Mouse (Mus musculus): ENCODE results near the gene Olfr541.
"Not testable (repeated sequence)": the region's sequence is repeated elsewhere in the genome, so short reads cannot be mapped to it uniquely, and the experiment has no call there.

Gene Olfr541

GRCm38 (mm10) chr7:140696967-140697366 lies at the start of gene Olfr541:
Gene Olfr541, plus strand, starts transcription at chr7:140697267.
- no peak for DNase-seq (ENCODE audit: low read depth)

DNA sequence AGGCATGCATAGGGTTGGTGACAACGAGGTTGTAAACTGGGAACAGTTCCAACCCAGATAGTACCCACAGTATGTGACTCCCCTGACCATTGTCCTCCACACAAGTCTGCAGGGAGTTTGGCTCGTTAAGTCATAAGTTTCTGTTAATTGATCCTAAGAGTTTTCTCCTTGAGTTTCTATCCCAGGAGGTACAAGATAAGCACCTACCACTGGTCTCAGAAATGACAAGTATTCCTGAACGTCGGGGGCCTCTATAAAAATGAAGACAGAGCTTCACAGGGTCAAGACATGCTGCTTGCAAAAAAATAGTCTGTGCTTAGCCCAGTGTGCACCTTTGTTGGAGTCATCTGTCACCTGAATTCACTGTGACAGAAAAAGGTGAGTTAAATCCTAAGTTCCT lies 37.4 kb upstream of the Olfr541 start, which contains the start of gene Olfr539:
Gene Olfr539, plus strand, starts transcription at position 301 of the 400 bp plus-strand sequence.
- no peak for DNase-seq (ENCODE audit: low read depth)

DNA sequence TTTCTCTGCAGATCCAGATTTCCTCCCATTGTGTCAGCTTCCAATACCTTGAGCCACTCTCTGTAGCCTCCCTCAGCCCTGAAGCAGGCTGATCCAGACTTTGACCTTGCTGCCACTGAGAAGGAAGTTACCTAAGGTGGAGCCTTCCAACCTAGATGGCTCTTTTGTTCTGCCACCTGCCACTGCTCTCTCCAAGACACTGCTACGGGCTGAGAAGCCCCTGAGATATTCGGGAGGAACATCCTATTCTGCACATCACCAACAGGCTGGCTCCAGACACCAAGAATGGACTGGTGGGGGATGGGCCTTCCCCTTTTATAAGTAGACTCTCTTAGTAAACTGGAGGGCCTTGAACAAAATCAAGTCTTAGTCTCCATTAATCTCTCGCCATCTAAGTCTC lies 26.4 kb upstream of the Olfr541 start:
- not testable (repeated sequence) for DNase-seq (ENCODE audit: low read depth)

GRCm38 (mm10) chr7:140675863-140676262 lies 21.2 kb upstream of the Olfr541 start:
- no peak for DNase-seq (ENCODE audit: low read depth)

DNA sequence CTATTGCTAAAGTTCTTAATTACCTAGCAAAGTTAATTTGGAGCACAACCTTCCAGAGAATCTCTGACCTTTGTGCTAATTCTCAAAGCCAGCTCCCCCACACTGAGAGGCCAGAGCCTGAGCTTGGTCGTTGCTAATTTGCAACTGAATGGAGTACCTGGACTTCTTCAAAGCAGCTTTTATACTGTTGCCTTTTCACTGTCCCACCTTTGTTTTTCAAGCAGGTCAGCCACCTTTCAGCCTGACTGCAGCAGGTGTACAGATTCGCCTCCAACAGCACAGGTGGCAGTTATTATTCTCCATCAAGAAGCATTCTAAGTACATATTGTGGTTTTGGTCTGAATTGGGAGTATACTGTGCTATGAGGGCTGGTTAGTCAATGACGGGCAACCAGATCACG lies 17.5 kb upstream of the Olfr541 start:
- DNase-seq (ENCODE audit: low read depth) = not testable (repeated sequence)

DNA sequence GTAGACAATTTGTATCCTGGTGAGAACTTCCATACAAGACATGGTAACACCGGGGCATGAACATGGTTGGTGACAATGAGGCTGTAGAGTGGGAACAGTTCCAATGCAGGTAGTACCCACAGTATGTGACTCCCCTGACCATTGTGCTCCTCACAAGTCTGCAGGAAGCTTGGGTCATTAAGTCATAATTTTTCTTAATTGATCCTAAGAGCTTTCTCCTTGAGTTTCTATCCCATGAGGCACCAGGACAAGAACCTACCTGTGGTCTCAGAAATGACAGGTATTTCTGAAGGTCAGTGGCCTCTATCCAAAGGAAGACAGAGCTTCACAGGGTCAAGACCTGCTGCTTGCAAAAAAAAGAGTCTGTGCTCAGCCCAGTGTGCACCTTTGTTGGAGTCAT lies 15.4 kb upstream of the Olfr541 start, which contains the start of gene Olfr45:
Gene Olfr45, plus strand, starts transcription at position 301 of the 400 bp plus-strand sequence.
- DNase-seq (ENCODE audit: low read depth) = no peak

- DNase-seq (ENCODE audit: low read depth) = no peak
Measured at GRCm38 (mm10) chr7:140706348-140706747, 9.3 kb downstream of the Olfr541 start.

DNA sequence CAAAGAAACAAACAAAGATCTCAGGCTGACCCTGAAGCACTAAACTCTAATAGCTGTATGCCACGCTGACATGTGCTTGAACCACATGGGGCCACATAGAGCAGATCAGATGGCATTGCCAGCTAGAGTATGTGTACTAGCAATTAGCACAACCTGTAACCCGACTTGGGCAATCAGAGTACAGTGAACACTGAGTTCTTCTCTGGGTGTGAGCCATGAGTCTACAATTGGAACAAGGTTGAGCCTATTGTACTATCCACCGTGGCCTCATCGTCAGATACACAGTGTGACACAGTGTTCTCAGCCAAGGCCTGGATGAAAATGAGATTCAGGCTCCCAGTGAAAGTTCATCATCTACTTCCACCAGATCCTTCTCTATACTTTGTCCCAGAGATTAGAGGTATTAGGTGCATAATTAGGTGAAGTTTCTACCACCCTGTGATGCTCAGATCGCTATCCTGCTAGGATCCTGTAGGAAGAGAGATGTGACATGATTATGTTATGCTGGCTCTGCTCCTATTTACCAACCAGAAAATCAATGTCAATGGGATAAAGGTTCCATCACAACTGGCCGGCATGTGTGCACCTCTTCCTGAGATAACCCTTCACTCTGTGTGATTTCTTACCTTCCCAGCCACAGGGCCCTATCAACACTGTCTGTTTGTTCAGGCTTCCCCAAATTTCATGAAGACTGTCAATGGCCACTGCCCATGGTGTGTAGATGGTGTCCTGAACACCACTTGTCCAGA lies 10.6 kb downstream of the Olfr541 start:
- no peak for DNase-seq (ENCODE audit: low read depth)

GRCm38 (mm10) chr7:140717155-140718055 lies 20.3 kb downstream of the Olfr541 start:
- no peak for DNase-seq (ENCODE audit: low read depth)

- no peak for DNase-seq (ENCODE audit: low read depth)
Measured at GRCm38 (mm10) chr7:140721095-140721494, 24.0 kb downstream of the Olfr541 start.

DNA sequence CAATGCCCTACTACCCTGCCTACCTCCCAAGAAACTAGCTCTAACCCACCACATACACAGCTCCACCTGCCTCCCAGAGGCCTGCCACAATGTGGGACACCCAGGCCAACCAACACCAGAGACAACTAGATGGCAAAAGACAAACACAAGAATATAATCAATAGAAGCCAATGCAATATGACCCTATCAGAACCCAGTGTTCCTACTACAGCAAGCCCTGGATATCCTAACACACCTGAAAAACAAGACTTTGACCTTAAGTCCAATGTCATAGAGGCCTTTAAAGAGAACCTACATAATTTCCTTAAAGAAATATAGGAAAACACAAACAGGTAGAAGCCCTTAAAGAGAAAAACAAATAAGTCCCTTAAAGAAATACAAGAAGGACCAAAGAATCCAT lies 28.5 kb downstream of the Olfr541 start:
- DNase-seq (ENCODE audit: low read depth) = no peak

- DNase-seq (ENCODE audit: low read depth) = no peak
Measured at GRCm38 (mm10) chr7:140733162-140733561, 36.1 kb downstream of the Olfr541 start.

GRCm38 (mm10) chr7:140747402-140747801 lies 50.3 kb downstream of the Olfr541 start:
- DNase-seq (ENCODE audit: low read depth) = no peak

DNA sequence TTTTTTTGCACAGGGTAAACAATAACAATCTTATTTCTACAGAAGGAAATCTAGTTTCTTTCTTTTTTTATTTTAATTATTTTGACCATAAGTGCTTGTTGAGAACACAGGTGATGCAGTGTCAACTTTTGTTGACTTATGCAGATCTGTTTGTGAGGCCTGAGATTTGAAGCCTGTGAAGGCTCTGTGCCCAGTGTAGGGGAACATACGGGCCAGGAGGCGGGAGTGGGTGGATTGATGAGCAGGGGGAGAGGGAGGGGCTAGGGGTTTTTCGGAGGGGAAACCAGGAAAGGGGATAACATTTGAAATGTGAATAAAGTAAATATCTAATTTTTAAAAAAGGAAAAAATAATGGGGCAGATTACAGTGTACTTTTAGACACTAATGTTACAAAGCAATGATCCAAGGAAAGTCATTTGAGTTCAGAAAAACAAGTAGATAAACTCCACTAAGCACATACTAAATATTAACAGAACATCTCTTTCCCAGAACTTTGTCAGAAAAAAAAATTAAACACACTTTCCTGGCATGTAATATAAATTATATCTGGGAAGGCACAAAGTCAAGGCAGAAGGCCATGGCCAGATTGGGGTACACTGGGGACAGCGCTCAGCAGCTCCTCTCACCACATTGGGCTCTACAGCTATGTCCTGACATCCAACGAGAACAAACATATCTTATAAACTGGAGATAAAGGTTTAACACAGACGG lies 51.2 kb downstream of the Olfr541 start:
- DNase-seq (ENCODE audit: low read depth) = no peak

DNA sequence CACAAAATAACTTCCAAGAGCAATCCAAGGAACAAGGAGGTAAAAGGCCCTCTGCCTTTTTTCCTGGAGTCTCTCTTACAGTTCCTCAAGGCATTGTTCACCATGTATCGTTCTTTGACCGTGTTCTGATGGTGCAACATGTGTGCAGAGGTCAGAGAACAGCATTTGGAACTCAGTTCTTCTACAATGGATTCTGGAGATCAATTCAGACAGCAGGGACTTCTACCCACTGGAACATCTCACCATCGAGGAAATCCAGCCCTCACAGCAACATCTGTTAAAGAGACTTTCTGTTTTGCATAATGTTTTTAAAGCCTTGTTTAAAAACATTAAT lies 51.7 kb downstream of the Olfr541 start:
- no peak for DNase-seq (ENCODE audit: low read depth)

DNA sequence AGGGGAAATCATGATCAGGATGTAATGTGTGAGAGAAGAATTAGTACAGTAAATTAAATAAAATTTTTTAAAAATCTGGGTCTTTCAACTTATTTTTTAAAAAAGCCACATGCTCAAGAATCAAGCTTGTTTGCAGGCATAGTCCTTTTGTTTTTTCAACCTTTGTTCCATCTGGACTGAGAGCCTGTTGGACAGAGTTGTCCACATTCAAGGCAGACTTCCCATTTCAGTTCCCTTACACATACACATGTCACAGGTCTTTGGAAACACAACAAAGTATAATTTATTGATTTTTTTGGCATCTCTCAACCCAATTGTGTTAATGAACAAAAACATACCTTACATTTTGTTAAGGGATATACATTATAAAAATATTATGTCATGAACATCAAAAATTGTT lies 57.5 kb downstream of the Olfr541 start:
- DNase-seq (ENCODE audit: low read depth) = no peak

Measured in fibroblast of lung, adult 2 months (primary cell).